Mouse (Mus musculus): ENCODE measurements at regions not wholly inside any gene's neighbourhood (a gene's known extent, or its start where the extent isn't known, plus 50 kb on each side); places are given as distances from the start of the nearest gene placed in this dataset.

- no peak for DNase-seq (ENCODE audit: low read depth)
Measured at GRCm38 (mm10) chr2:134730547-134730946, 55.3 kb upstream of the Plcb1 start.

GRCm38 (mm10) chr2:134726713-134727112 is 59.2 kb upstream of the Plcb1 start:
- DNase-seq (ENCODE audit: low read depth), result no peak

- peak; percentile 22 for DNase-seq (ENCODE audit: low read depth)
Measured at GRCm38 (mm10) chr2:134724071-134724470, 61.8 kb upstream of the Plcb1 start.

- DNase-seq (ENCODE audit: low read depth), result no peak
Measured at GRCm38 (mm10) chr2:134717815-134718362, 68.0 kb upstream of the Plcb1 start.

GRCm38 (mm10) chr2:134716531-134716930 is 69.3 kb upstream of the Plcb1 start:
- DNase-seq (ENCODE audit: low read depth), result no peak

- no peak for DNase-seq (ENCODE audit: low read depth)
Measured at GRCm38 (mm10) chr2:134714001-134714400, 70.1 kb upstream of the Tmx4 start.

- DNase-seq (ENCODE audit: low read depth), result no peak
Measured at GRCm38 (mm10) chr2:134708754-134709153, 64.8 kb upstream of the Tmx4 start.

- no peak for DNase-seq (ENCODE audit: low read depth)
Measured at GRCm38 (mm10) chr2:134703067-134703466, 59.1 kb upstream of the Tmx4 start.

- DNase-seq (ENCODE audit: low read depth), result no peak
Measured at GRCm38 (mm10) chr2:134697424-134697823, 53.5 kb upstream of the Tmx4 start.

- DNase-seq (ENCODE audit: low read depth), result no peak
Measured at GRCm38 (mm10) chr2:134696394-134696793, 52.4 kb upstream of the Tmx4 start.
